Mouse (Mus musculus) cerebellum, adult 2 months (tissue): Measurements from ENCODE around the gene Taok3. TPM values are rescaled to one million over a fixed set of nuclear protein-coding genes. Genes with fewer than 3 reads are reported as not detected.

Experiments used
- DNase-seq, 2 experiments: peaks; one replicate each; pipeline ENCODE4 v3.0.0; 2021
- H3K27ac ChIP-seq: fragments of 200-500 bp; 2 replicates; pipeline ENCODE4 v1.5.1; 2012; ENCODE audit warnings: low read length, control low read depth, inconsistent platforms; ENCODE audit not compliant: insufficient read depth
- H3K27me3 ChIP-seq: fragments of 200-500 bp; 2 replicates; pipeline ENCODE4 v1.6.1; 2012; ENCODE audit warnings: inconsistent platforms, mild to moderate bottlenecking, low read length, moderate library complexity; ENCODE audit not compliant: control insufficient read depth, insufficient read depth
- H3K4me1 ChIP-seq: fragments of 200-500 bp; 2 replicates; pipeline ENCODE4 v1.6.1; 2011; ENCODE audit warnings: low read length; ENCODE audit not compliant: control insufficient read depth, insufficient read depth
- H3K4me3 ChIP-seq: fragments of 200-500 bp; replicated peaks from 2 replicates; pipeline ENCODE3; 2011; ENCODE audit warnings: mild to moderate bottlenecking, low read depth, low read length, control low read depth; ENCODE audit not compliant: insufficient read depth
- CTCF ChIP-seq: fragments of 200-500 bp; IDR thresholded peaks from 2 replicates; pipeline ENCODE4 v1.5.1; 2011; ENCODE audit warnings: low read depth, mild to moderate bottlenecking, control low read depth, low read length, moderate library complexity, borderline replicate concordance; ENCODE audit not compliant: insufficient read depth
- POLR2A ChIP-seq: fragments of 200-500 bp; IDR thresholded peaks from 2 replicates; pipeline ENCODE4 v1.6.1; 2011; ENCODE audit warnings: low read length, control low read depth, borderline replicate concordance; ENCODE audit not compliant: insufficient read depth
- WGBS: fragments of 180-500 bp; shearing (Covaris S2); methylation state at CpG from one replicate; pipeline ENCODE4 v1.1.7; 2018; 5-methylcytosine and 5-hydroxymethylcytosine counted together
- polyA plus RNA-seq: library from polyadenylated mRNA; depleted of rRNA; stranded (reverse); fragments of >200 nt; gene quantifications from 2 replicates; pipeline ENCODE4 v1.2.3, GENCODE M21; 2012; rRNA removed

Taok3 gene
- polyA plus RNA-seq, 1 experiment, result 43.6 TPM

DNA sequence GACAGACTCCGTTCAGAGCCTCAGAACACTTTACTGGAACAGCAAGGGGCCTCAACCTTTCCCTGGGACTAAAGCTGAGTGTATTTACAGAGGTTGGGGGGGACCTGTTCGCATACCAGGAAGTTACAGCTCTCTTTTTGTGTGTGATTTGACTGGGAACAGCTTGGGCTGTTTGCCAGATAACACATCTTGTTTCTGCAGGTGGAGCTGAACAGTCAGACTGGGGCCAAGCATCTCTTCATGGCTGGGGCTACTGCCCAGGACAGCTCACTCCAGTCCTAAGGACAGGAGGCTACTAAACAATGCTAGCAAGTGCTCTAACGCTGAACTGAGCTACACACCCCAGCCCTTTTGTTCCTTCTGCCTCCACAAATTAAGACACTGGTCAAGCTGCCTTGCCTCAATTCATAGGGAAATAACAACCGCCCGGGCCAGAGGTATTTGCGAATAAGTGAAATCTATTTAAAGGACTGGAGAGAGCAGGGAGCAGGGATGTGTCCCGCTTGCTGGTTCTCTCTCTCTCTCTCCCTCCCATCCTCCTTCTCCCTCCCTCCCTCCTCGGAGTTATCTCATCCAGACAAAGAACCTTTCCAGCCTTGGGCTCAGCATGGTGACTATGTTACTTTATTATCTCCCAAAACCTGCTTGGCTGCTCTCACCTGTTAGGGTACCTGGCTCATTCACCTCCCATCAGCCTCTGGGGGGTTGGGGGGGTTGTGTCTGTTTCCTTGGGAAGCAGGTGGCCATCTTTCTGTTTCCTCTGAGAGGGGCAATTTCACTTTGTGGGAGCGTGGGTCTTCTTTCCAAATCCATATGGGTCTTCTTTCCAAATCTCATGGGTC lies 194.9 kb downstream of the Taok3 start:
- WGBS, result 41% methylated on average over 9 of the region's 9 CpGs
- no peaks in the 10 kb centered on the region; the same call in 1 of the 2 replicates for H3K27me3 ChIP-seq
- no peak overlapping the region for H3K27ac ChIP-seq
- no peaks in the 10 kb centered on the region for H3K4me1 ChIP-seq
- no peak overlapping the region for H3K4me3 ChIP-seq
- DNase-seq, result peak in 1 of 2 experiments; percentile 15
- TF ChIP-seq CTCF (no peak), POLR2A (no peak)

DNA sequence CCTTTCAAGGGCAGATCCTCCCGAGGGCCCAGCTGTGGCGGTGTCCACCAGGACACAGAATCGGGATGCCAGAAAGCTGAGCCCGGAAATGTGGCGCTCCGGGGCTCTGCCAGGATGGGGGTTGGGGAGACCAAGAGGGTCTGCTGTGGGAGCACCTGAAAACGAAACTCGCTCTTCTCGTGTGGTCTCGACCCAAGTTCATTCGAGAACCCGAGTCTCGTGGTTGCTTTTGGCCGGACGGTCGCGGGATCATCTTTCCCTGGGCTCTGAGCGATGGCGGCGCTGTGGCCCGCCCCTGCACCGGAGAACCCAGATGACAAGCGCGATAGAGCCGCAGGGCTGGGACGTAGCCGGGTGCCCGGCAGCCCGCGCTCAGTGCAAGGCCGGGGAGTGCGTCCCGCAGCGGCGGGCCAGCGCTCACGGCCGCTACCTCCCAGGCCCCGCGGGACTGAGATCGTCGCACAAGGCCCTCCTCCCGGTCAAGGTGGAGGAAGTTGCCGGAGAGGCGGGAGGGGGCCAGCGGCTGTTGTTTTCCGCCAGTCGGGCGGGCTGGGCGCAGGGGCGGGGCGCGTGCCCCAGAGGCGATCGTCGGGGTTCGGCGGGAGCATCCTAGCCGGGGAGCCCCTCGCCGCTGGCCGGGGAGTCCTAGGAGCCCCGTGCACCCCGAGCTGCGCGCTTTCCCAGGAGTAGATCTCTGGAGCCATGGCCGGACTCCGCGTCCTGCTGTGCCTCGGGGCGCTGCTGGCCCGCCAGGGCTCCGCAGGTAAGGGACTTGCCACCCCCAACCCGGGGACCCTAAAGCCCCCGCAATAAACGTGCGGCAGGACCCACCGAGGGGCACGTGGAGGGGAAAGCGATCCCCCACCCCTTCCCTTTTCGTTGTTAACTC lies 199.1 kb downstream of the Taok3 start, which contains the start of gene Vsig10:
TSS of gene Vsig10 (plus strand) at position 343 of the 889 bp plus-strand sequence.
- Histone ChIP-seq H3K27me3 (no peaks in the 10 kb centered on the region; the same call in 1 of the 2 replicates), H3K27ac (no peak within 1 kb of the TSS), H3K4me3 (peak within 1 kb of the TSS; percentile 68), H3K4me1 (no peaks in the 10 kb centered on the region)
- under 1% methylated on average over 81 of the region's 81 CpGs for WGBS
- DNase-seq, result peak; percentile 62 to 75
- TF ChIP-seq CTCF, result no peak
- TF ChIP-seq POLR2A, result no peak

DNA sequence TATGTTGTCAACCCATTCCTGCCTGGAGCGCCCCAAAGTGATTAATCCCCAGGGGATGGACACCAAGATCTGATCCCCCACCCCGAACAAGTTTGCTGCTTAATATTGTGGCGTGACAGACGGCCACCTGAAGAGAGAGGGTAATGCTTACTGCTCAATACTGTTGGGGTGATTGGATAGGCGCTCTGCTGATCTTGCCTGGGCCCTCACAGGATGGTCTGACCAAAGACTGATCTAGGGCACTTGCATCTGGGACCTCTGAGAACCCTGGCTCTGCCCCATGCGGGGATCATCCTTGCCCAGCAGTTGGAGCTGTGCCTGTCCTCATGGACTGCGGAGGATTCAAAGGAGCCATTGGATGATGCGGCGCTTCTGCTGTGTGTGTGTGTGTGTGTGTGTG lies 203.8 kb downstream of the Taok3 start:
- 69% methylated on average over 9 of the region's 9 CpGs for whole genome bisulfite sequencing
- no peak overlapping the region for H3K4me3 ChIP-seq
- H3K4me1 ChIP-seq, result no peaks in the 10 kb centered on the region
- DNase-seq, result no peak
- no peak overlapping the region for H3K27ac ChIP-seq
- no peak for TF ChIP-seq POLR2A
- no peak for TF ChIP-seq CTCF
- H3K27me3 ChIP-seq, result no peaks in the 10 kb centered on the region

Other genes with a start within 250 kb of the Taok3 start
- 119 and 127 TPM in 2 replicates for gene Suds3, start 4.0 kb upstream of the Taok3 start, polyA plus RNA-seq
- 792 and 833 TPM in 2 replicates for gene Pebp1, start 167.5 kb downstream of the Taok3 start, polyA plus RNA-seq
- gene Vsig10, start 199.0 kb downstream of the Taok3 start, polyA plus RNA-seq, result 3.7 and 3.9 TPM in 2 replicates
- gene Wsb2, start 237.2 kb downstream of the Taok3 start, polyA plus RNA-seq, result 235 and 238 TPM in 2 replicates